Mouse (Mus musculus) MEL (cell line): ENCODE data around the gene Cul3. TPM values are rescaled to one million over a fixed set of nuclear protein-coding genes. Genes with fewer than 3 reads are reported as not detected.
"Not testable (repeated sequence)": the region's sequence is repeated elsewhere in the genome, so short reads cannot be mapped to it uniquely, and the experiment has no call there.

ENCODE experiments used
- DNase-seq: peaks from one replicate; pipeline ENCODE4 v3.0.0; 2011; ENCODE audit warnings: low read depth, low spot score
- H3K27ac ChIP-seq: 2 replicates; pipeline ENCODE4 v1.5.1; 2012; ENCODE audit warnings: low read depth, mild to moderate bottlenecking, control low read depth, low read length, moderate library complexity; ENCODE audit not compliant: control insufficient read depth
- H3K27me3 ChIP-seq, 2 experiments: fragments of 150-350 bp in 1 of 2; sonication (generic) in 1 of 2; 2 replicates each; pipeline ENCODE4 v1.6.1; 2012; ENCODE audit warnings: low read length in 2 of 2, mild to moderate bottlenecking in 2 of 2, improper control_type of control experiment in 1 of 2, moderate library complexity in 1 of 2; ENCODE audit not compliant: insufficient read depth in 2 of 2, control insufficient read depth in 1 of 2
- H3K36me3 ChIP-seq, 2 experiments: 2 replicates each; pipeline ENCODE4 v1.6.1; 2012 to 2014; ENCODE audit warnings: low read length in 2 of 2, improper control_type of control experiment in 1 of 2, inconsistent platforms in 1 of 2, mild to moderate bottlenecking in 1 of 2; ENCODE audit not compliant: insufficient read depth in 2 of 2, control insufficient read depth in 1 of 2
- H3K4me1 ChIP-seq, 2 experiments: fragments of 150-350 bp in 1 of 2; sonication (generic) in 1 of 2; 2 replicates each; pipeline ENCODE4 v1.6.1; 2012; ENCODE audit warnings: low read length in 2 of 2, improper control_type of control experiment in 1 of 2, mild to moderate bottlenecking in 1 of 2; ENCODE audit not compliant: insufficient read depth in 2 of 2, control insufficient read depth in 1 of 2
- H3K4me3 ChIP-seq, 2 experiments: fragments of 150-350 bp in 1 of 2; sonication (generic) in 1 of 2; 2 replicates each; pipeline ENCODE4 v1.5.1; 2012; ENCODE audit warnings: low read depth in 2 of 2, low read length in 2 of 2, mild to moderate bottlenecking in 2 of 2, moderate library complexity in 2 of 2, control low read depth in 1 of 2, improper control_type of control experiment in 1 of 2; ENCODE audit not compliant: control insufficient read depth in 1 of 2, insufficient read depth in 1 of 2
- H3K79me2 ChIP-seq: 2 replicates; pipeline ENCODE4 v1.6.1; 2012; ENCODE audit warnings: mild to moderate bottlenecking, low read length, moderate library complexity; ENCODE audit not compliant: control insufficient read depth, poor library complexity, insufficient read depth
- H3K9ac ChIP-seq: 2 replicates; pipeline ENCODE4 v1.6.1; 2012; ENCODE audit warnings: low read depth, mild to moderate bottlenecking, control low read depth, low read length, moderate library complexity; ENCODE audit not compliant: control insufficient read depth, poor library complexity, severe bottlenecking
- H3K9me3 ChIP-seq: fragments of 150-350 bp; sonication (generic); replicated peaks from 2 replicates; pipeline ENCODE4 v1.6.1; 2012; ENCODE audit warnings: mild to moderate bottlenecking, low read length, improper control_type of control experiment, moderate library complexity; ENCODE audit not compliant: insufficient read depth
- BHLHE40 ChIP-seq: IDR thresholded peaks from 2 replicates; pipeline ENCODE4 v1.6.1; 2012; ENCODE audit warnings: low read depth, mild to moderate bottlenecking, inconsistent platforms, low read length, improper control_type of control experiment, borderline replicate concordance
- CHD1 ChIP-seq: IDR thresholded peaks from 2 replicates; pipeline ENCODE4 v1.6.1; 2012; ENCODE audit warnings: low read depth, mild to moderate bottlenecking, inconsistent platforms, low read length, improper control_type of control experiment
- CHD2 ChIP-seq: IDR thresholded peaks from 2 replicates; pipeline ENCODE4 v1.6.1; 2011; ENCODE audit warnings: low read length, improper control_type of control experiment
- E2F4 ChIP-seq: IDR thresholded peaks from 2 replicates; pipeline ENCODE4 v1.6.1; 2011; ENCODE audit warnings: low read depth, low read length, improper control_type of control experiment, borderline replicate concordance
- ETS1 ChIP-seq: IDR thresholded peaks from 2 replicates; pipeline ENCODE4 v1.6.1; 2012; ENCODE audit warnings: low read depth, mild to moderate bottlenecking, inconsistent platforms, low read length, improper control_type of control experiment, moderate library complexity
- GATA1 ChIP-seq: IDR thresholded peaks from 2 replicates; pipeline ENCODE4 v1.6.1; 2011; ENCODE audit warnings: low read depth, low read length, improper control_type of control experiment
- MAFK ChIP-seq: IDR thresholded peaks from 2 replicates; pipeline ENCODE4 v1.6.1; 2011; ENCODE audit warnings: low read depth, mild to moderate bottlenecking, low read length, improper control_type of control experiment, borderline replicate concordance
- MAZ ChIP-seq: IDR thresholded peaks from 2 replicates; pipeline ENCODE4 v1.6.1; 2012; ENCODE audit warnings: low read depth, mild to moderate bottlenecking, inconsistent platforms, low read length, improper control_type of control experiment
- MEF2A ChIP-seq: IDR thresholded peaks from 2 replicates; pipeline ENCODE4 v1.6.1; 2014; ENCODE audit warnings: low read depth, mild to moderate bottlenecking, inconsistent platforms, low read length, improper control_type of control experiment; ENCODE audit not compliant: poor library complexity, insufficient replicate concordance, severe bottlenecking; ENCODE audit errors: extremely low read depth
- POLR2A ChIP-seq, 2 experiments: IDR thresholded peaks; 2 replicates each; pipeline ENCODE4 v1.6.1; 2011 to 2012; ENCODE audit warnings: low read length in 2 of 2, mild to moderate bottlenecking in 2 of 2, control low read depth in 1 of 2, improper control_type of control experiment in 1 of 2, low read depth in 1 of 2, moderate library complexity in 1 of 2; ENCODE audit not compliant: control insufficient read depth in 1 of 2, insufficient read depth in 1 of 2, poor library complexity in 1 of 2
- POLR2AphosphoS2 ChIP-seq: IDR thresholded peaks from 2 replicates; pipeline ENCODE4 v1.6.1; 2011; ENCODE audit warnings: low read length, improper control_type of control experiment
- POLR2AphosphoS5 ChIP-seq: IDR thresholded peaks from 2 replicates; pipeline ENCODE4 v1.6.1; 2012; ENCODE audit warnings: low read depth, borderline replicate concordance, mild to moderate bottlenecking, inconsistent platforms, low read length, moderate library complexity, mixed read lengths
- SIN3A ChIP-seq: IDR thresholded peaks from 2 replicates; pipeline ENCODE4 v1.6.1; 2012; ENCODE audit warnings: low read length, improper control_type of control experiment, inconsistent platforms
- SMC3 ChIP-seq: IDR thresholded peaks from 2 replicates; pipeline ENCODE4 v1.6.1; 2011; ENCODE audit warnings: low read depth, low read length, improper control_type of control experiment
- TAL1 ChIP-seq: IDR thresholded peaks from 2 replicates; pipeline ENCODE4 v1.6.1; 2012; ENCODE audit warnings: mild to moderate bottlenecking, inconsistent platforms, low read length, moderate library complexity, mixed read lengths
- TCF12 ChIP-seq: IDR thresholded peaks from 2 replicates; pipeline ENCODE4 v1.6.1; 2014; ENCODE audit warnings: low read depth, mild to moderate bottlenecking, inconsistent platforms, low read length, improper control_type of control experiment, moderate library complexity
- UBTF ChIP-seq: IDR thresholded peaks from 2 replicates; pipeline ENCODE4 v1.6.1; 2012; ENCODE audit warnings: low read depth, mild to moderate bottlenecking, inconsistent platforms, low read length, improper control_type of control experiment, moderate library complexity, borderline replicate concordance; ENCODE audit not compliant: insufficient read depth
- USF1 ChIP-seq: IDR thresholded peaks from 2 replicates; pipeline ENCODE4 v1.6.1; 2014; ENCODE audit warnings: low read depth, mild to moderate bottlenecking, inconsistent platforms, low read length, improper control_type of control experiment, moderate library complexity
- USF2 ChIP-seq, 2 experiments: IDR thresholded peaks; 2 replicates each; pipeline ENCODE4 v1.6.1; 2011 to 2012; ENCODE audit warnings: improper control_type of control experiment in 2 of 2, low read length in 2 of 2, borderline replicate concordance in 1 of 2, inconsistent platforms in 1 of 2, low read depth in 1 of 2, mild to moderate bottlenecking in 1 of 2; ENCODE audit not compliant: insufficient read depth in 1 of 2
- ZC3H11A ChIP-seq: IDR thresholded peaks from 2 replicates; pipeline ENCODE4 v1.6.1; 2012; ENCODE audit warnings: low read depth, mild to moderate bottlenecking, inconsistent platforms, low read length, improper control_type of control experiment
- ZNF384 ChIP-seq: IDR thresholded peaks from 2 replicates; pipeline ENCODE4 v1.6.1; 2012; ENCODE audit warnings: low read depth, mild to moderate bottlenecking, inconsistent platforms, low read length, improper control_type of control experiment
- polyA plus RNA-seq, 2 experiments: library from polyadenylated mRNA; stranded (reverse) in 1 of 2; unstranded in 1 of 2; fragments of >175 nt in 1 of 2; fragments of >200 nt in 1 of 2; gene quantifications; 2 replicates each; pipeline versions ENCODE4 v1.2.1 to v1.2.4; 2012; ENCODE audit warnings: low replicate concordance in 2 of 2, low read depth in 1 of 2; ENCODE audit not compliant: insufficient read length in 2 of 2, insufficient read depth in 1 of 2, missing spikeins in 1 of 2
- total RNA-seq: library from RNA; depleted of rRNA; stranded (reverse); fragments of 300-350 nt; gene quantifications from 2 replicates; pipeline ENCODE4 v1.2.3, GENCODE M21; 2012

Gene Cul3
- total and polyA plus RNA-seq, 3 experiments = 68.2 to 1,559 (median 90.9) TPM

DNA sequence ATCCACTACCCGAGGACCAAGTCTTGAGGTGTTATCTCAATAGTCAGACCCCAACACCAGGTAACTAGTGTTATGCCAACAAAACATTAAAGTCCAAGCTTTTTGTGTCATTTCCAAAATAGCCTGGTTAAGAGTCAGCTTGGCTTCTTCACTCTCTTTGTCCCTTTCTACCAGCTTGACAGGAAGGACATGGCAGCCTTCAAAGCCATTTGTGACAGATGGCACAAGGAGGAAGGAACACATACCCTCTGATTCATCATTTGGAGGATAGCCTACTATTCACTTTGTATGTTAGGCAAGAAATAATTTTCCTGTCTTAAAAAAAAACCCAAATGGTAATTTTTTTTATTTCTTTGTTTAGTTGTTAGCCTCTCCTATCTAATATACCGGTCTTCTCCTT lies 22.7 kb upstream of the Cul3 start:
- Histone ChIP-seq H3K4me1 (no peaks in the 10 kb centered on the region), H3K79me2 (no peaks in the 10 kb centered on the region), H3K36me3 (no peaks in the 10 kb centered on the region), H3K9me3 (no peaks in the 10 kb centered on the region), H3K4me3 (no peak overlapping the region), H3K27me3 (no peaks in the 10 kb centered on the region), H3K9ac (no peak overlapping the region), H3K27ac (no peak overlapping the region)
- TF ChIP-seq E2F4 = no peak
- TF ChIP-seq CHD2 = no peak
- TF ChIP-seq SIN3A = no peak
- TF ChIP-seq USF2 (IDR thresholded peaks at IDR 0.05; ENCODE audit: borderline replicate concordance in 1 of 2, insufficient read depth in 1 of 2, low read depth in 1 of 2, low read length in 2 of 2) = no peak
- no peak for TF ChIP-seq ZC3H11A
- TF ChIP-seq ZNF384 = no peak
- TF ChIP-seq CHD1 = no peak
- TF ChIP-seq POLR2AphosphoS2 = no peak
- no peak for TF ChIP-seq TCF12
- TF ChIP-seq USF1 = no peak
- TF ChIP-seq MAZ = no peak
- no peak for TF ChIP-seq POLR2AphosphoS5
- TF ChIP-seq SMC3 = no peak
- no peak for TF ChIP-seq POLR2A (IDR thresholded peaks at IDR 0.05; ENCODE audit: control insufficient read depth in 1 of 2, insufficient read depth in 1 of 2, low read depth in 1 of 2, low read length in 2 of 2, poor library complexity in 1 of 2)
- no peak for DNase-seq

DNA sequence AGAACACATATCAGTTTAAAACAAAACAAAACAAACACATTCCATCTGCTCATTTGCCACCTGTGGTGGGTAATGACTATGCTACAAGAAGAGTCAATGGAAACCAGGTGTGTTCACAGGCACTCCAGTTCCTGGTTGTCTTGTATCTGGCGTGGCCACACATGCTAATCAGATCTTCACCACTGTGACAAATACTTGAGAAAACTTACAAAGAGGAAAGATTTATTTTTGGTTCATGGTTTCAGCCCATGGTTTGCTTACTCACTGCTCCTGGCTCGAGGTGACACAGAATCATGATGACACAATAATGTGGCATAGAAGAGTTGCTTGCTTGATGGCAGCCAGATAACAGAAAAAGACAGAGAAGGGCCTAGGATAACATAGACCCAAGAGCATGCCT lies 22.1 kb upstream of the Cul3 start:
- Histone ChIP-seq H3K4me3 (no peak overlapping the region), H3K27ac (no peak overlapping the region), H3K36me3 (no peaks in the 10 kb centered on the region), H3K4me1 (no peaks in the 10 kb centered on the region), H3K27me3 (no peaks in the 10 kb centered on the region), H3K9me3 (no peaks in the 10 kb centered on the region), H3K9ac (no peak overlapping the region), H3K79me2 (no peaks in the 10 kb centered on the region)
- no peak for DNase-seq
- no peak for TF ChIP-seq MAFK
- TF ChIP-seq CHD1 = no peak
- TF ChIP-seq MAZ = no peak
- TF ChIP-seq SMC3 = no peak
- no peak for TF ChIP-seq TAL1
- no peak for TF ChIP-seq MEF2A
- TF ChIP-seq BHLHE40 = no peak
- no peak for TF ChIP-seq UBTF
- no peak for TF ChIP-seq ETS1
- no peak for TF ChIP-seq GATA1

DNA sequence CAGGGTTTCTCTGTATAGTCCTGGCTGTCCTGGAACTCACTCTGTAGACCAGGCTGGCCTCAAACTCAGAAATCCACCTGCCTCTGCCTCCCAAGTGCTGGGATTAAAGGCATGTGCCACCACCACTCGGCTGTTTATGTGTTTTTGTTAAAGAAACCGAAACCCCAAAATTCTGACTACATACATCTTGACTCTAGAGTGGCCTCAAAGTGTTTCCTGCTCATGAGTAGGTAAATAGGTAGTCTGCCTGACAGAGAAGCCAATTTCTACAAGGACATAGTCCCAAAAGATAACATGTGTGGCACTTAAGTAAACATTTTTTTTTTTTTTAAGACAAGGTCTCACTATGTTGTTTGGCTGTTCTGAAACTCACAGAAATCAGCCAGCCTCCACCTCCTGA lies 21.5 kb upstream of the Cul3 start:
- not testable (repeated sequence) for H3K27me3 ChIP-seq, H3K79me2 ChIP-seq, H3K4me1 ChIP-seq, H3K36me3 ChIP-seq, H3K9me3 ChIP-seq, H3K27ac ChIP-seq, DNase-seq, H3K4me3 ChIP-seq, H3K9ac ChIP-seq
